Mouse (Mus musculus) hindbrain, embryonic 12.5 days (tissue): Measurements from ENCODE around the gene Tmem9. TPM values are rescaled to one million over a fixed set of nuclear protein-coding genes. Genes with fewer than 3 reads are reported as not detected.

ENCODE experiments used
- ATAC-seq: fragments of 200-750 bp; cut with Nextera tagmentation; 2 replicates; pipeline ENCODE4 v1.8.0; 2017; ENCODE audit warnings: moderate TSS enrichment; ENCODE audit not compliant: low FRiP score
- H3K27ac ChIP-seq: fragments of 300-500 bp; sonication (generic); 2 replicates; pipeline ENCODE4 v1.5.1; 2016; ENCODE audit warnings: mild to moderate bottlenecking
- H3K27me3 ChIP-seq: fragments of 300-500 bp; sonication (generic); 2 replicates; pipeline ENCODE4 v1.6.1; 2016; ENCODE audit warnings: mild to moderate bottlenecking
- H3K36me3 ChIP-seq: fragments of 300-500 bp; sonication (generic); 2 replicates; pipeline ENCODE4 v1.6.1; 2016; ENCODE audit warnings: mild to moderate bottlenecking
- H3K4me1 ChIP-seq: fragments of 300-500 bp; sonication (generic); 2 replicates; pipeline ENCODE4 v1.6.1; 2016
- H3K4me2 ChIP-seq: fragments of 300-500 bp; sonication (generic); replicated peaks from 2 replicates; pipeline ENCODE4 v1.6.1; 2016; ENCODE audit warnings: mild to moderate bottlenecking
- H3K4me3 ChIP-seq: fragments of 300-500 bp; sonication (generic); 2 replicates; pipeline ENCODE4 v1.5.1; 2016; ENCODE audit warnings: mild to moderate bottlenecking
- H3K9ac ChIP-seq: fragments of 300-500 bp; sonication (generic); 2 replicates; pipeline ENCODE4 v1.6.1; 2016; ENCODE audit warnings: mild to moderate bottlenecking, moderate library complexity
- H3K9me3 ChIP-seq: fragments of 300-500 bp; sonication (generic); replicated peaks from 2 replicates; pipeline ENCODE4 v1.6.1; 2016; ENCODE audit warnings: mild to moderate bottlenecking
- WGBS: fragments of 180-500 bp; shearing (Covaris S2); methylation state at CpG from one replicate; pipeline ENCODE4 v1.1.7; 2016; 5-methylcytosine and 5-hydroxymethylcytosine counted together
- polyA plus RNA-seq: library from polyadenylated mRNA; unstranded; fragments of >200 nt; fragmentation: Nextera tagmentation; extraction: Ambion mirVana; gene quantifications from 2 replicates; pipeline ENCODE4 v1.2.1, GENCODE M21; 2016

Gene Tmem9
- polyA plus RNA-seq, 1 experiment from 2014 or later = 141 TPM

GRCm38 (mm10) chr1:136061041-136061789 is 53.3 kb downstream of the Tmem9 start:
- Histone ChIP-seq H3K4me1 (peaks cover 9% of the 10 kb centered on the region), H3K27ac (no peak overlapping the region), H3K36me3 (no peaks in the 10 kb centered on the region), H3K4me2 (no peak overlapping the region), H3K4me3 (no peak overlapping the region), H3K9ac (no peak overlapping the region), H3K9me3 (no peaks in the 10 kb centered on the region), H3K27me3 (peaks cover 2% of the 10 kb centered on the region; the same call in 1 of the 2 replicates)
- peak; percentile 39; the same call in 1 of the 2 replicates for ATAC-seq
- WGBS = 54% methylated on average over 9 of the region's 9 CpGs

GRCm38 (mm10) chr1:136061790-136062141 is 53.8 kb downstream of the Tmem9 start:
- Histone ChIP-seq H3K27me3 (peaks cover 2% of the 10 kb centered on the region; the same call in 1 of the 2 replicates), H3K9me3 (no peaks in the 10 kb centered on the region), H3K4me1 (peaks cover 7% of the 10 kb centered on the region), H3K36me3 (no peaks in the 10 kb centered on the region), H3K4me2 (no peak overlapping the region), H3K4me3 (no peak overlapping the region), H3K9ac (no peak overlapping the region), H3K27ac (no peak overlapping the region)
- 0 out of 2 replicates have a peak, but pooled peaks have one; percentile 6 for ATAC-seq
- WGBS = 84% methylated on average over 7 of the region's 7 CpGs

GRCm38 (mm10) chr1:136063991-136064390 is 56.0 kb downstream of the Tmem9 start:
- H3K36me3 ChIP-seq = no peaks in the 10 kb centered on the region
- H3K4me1 ChIP-seq = 0 out of 2 replicates have a peak, but pooled peaks cover 3% of the 10 kb centered on the region
- H3K4me2 ChIP-seq = no peak overlapping the region
- peaks cover 5% of the 10 kb centered on the region; the same call in 1 of the 2 replicates for H3K27me3 ChIP-seq
- H3K27ac ChIP-seq = no peak overlapping the region
- H3K9ac ChIP-seq = no peak overlapping the region
- H3K9me3 ChIP-seq = no peaks in the 10 kb centered on the region
- WGBS = 80% methylated on average over 5 of the region's 5 CpGs
- no peak overlapping the region for H3K4me3 ChIP-seq
- no peak for ATAC-seq

- Histone ChIP-seq H3K9me3 (no peaks in the 10 kb centered on the region), H3K4me1 (no peaks in the 10 kb centered on the region), H3K4me2 (no peak overlapping the region), H3K4me3 (no peak overlapping the region), H3K27me3 (0 out of 2 replicates have a peak, but pooled peaks cover 3% of the 10 kb centered on the region), H3K36me3 (no peaks in the 10 kb centered on the region), H3K27ac (no peak overlapping the region), H3K9ac (no peak overlapping the region)
- 65% methylated on average over 1 of the region's 1 CpGs for WGBS
- ATAC-seq = no peak
Observed at GRCm38 (mm10) chr1:136066621-136067020, 58.7 kb downstream of the Tmem9 start.

- Histone ChIP-seq H3K4me2 (no peak overlapping the region), H3K4me3 (no peak overlapping the region), H3K9me3 (no peaks in the 10 kb centered on the region), H3K36me3 (no peaks in the 10 kb centered on the region), H3K27me3 (0 out of 2 replicates have a peak, but pooled peaks cover 3% of the 10 kb centered on the region), H3K27ac (no peak overlapping the region), H3K9ac (no peak overlapping the region), H3K4me1 (no peaks in the 10 kb centered on the region)
- WGBS = 70% methylated on average over 3 of the region's 3 CpGs
- no peak for ATAC-seq
Observed at GRCm38 (mm10) chr1:136067579-136067978, 59.6 kb downstream of the Tmem9 start.

GRCm38 (mm10) chr1:136076086-136076485 is 68.1 kb downstream of the Tmem9 start:
- 0 out of 2 replicates have a peak, but pooled peaks have one; percentile 22 for ATAC-seq
- Histone ChIP-seq H3K4me3 (no peak overlapping the region), H3K36me3 (no peaks in the 10 kb centered on the region), H3K9me3 (no peaks in the 10 kb centered on the region), H3K4me2 (no peak overlapping the region), H3K27me3 (no peaks in the 10 kb centered on the region), H3K27ac (no peak overlapping the region), H3K4me1 (no peaks in the 10 kb centered on the region), H3K9ac (no peak overlapping the region)
- 6% methylated on average over 3 of the region's 3 CpGs for WGBS

- Histone ChIP-seq H3K9me3 (peaks cover 7% of the 10 kb centered on the region; the same call in 1 of the 2 replicates), H3K27ac (no peak overlapping the region), H3K27me3 (no peaks in the 10 kb centered on the region), H3K9ac (no peak overlapping the region), H3K4me3 (no peak overlapping the region), H3K4me1 (no peaks in the 10 kb centered on the region), H3K4me2 (no peak overlapping the region), H3K36me3 (no peaks in the 10 kb centered on the region)
- ATAC-seq = no peak
- 73% methylated on average over 4 of the region's 4 CpGs for WGBS
Observed at GRCm38 (mm10) chr1:136077656-136078055, 69.7 kb downstream of the Tmem9 start.

GRCm38 (mm10) chr1:136081161-136081560 is 73.2 kb downstream of the Tmem9 start:
- no peak overlapping the region for H3K27ac ChIP-seq
- H3K9ac ChIP-seq = no peak overlapping the region
- 88% methylated on average over 1 of the region's 1 CpGs for WGBS
- H3K4me3 ChIP-seq = no peak overlapping the region
- H3K36me3 ChIP-seq = no peaks in the 10 kb centered on the region
- H3K27me3 ChIP-seq = no peaks in the 10 kb centered on the region
- peaks cover 7% of the 10 kb centered on the region; the same call in 1 of the 2 replicates for H3K9me3 ChIP-seq
- no peaks in the 10 kb centered on the region for H3K4me1 ChIP-seq
- ATAC-seq = no peak
- H3K4me2 ChIP-seq = no peak overlapping the region

Other genes starting within 250 kb of the Tmem9 start
- 18.3 and 19.1 TPM in 2 replicates for gene Phlda3, start 242.0 kb upstream of the Tmem9 start, polyA plus RNA-seq
- gene Tnni1, start 228.7 kb upstream of the Tmem9 start, polyA plus RNA-seq = 9.5 and 28.5 TPM in 2 replicates
- 1.1 and 3.5 TPM in 2 replicates for gene Lad1, start 189.6 kb upstream of the Tmem9 start, polyA plus RNA-seq
- gene Tnnt2, start 171.8 kb upstream of the Tmem9 start, polyA plus RNA-seq = 5.1 and 18.5 TPM in 2 replicates
- gene Pkp1, start 88.9 kb upstream of the Tmem9 start, polyA plus RNA-seq = 0.35 and 0.39 TPM in 2 replicates
- not detected in 2 replicates for gene Igfn1, start 1.8 kb upstream of the Tmem9 start, polyA plus RNA-seq
- gene Ascl5, start 42.7 kb downstream of the Tmem9 start, polyA plus RNA-seq = not detected in 2 replicates
- 0.18 and 1.3 TPM in 2 replicates for gene Cacna1s, start 44.6 kb downstream of the Tmem9 start, polyA plus RNA-seq
- gene Kif21b, start 123.2 kb downstream of the Tmem9 start, polyA plus RNA-seq = 39.1 and 44.7 TPM in 2 replicates
- 0.34 TPM in 1 of 2 replicates, not detected in the other for gene Mroh3, start 204.7 kb downstream of the Tmem9 start, polyA plus RNA-seq
- 13.2 and 13.8 TPM in 2 replicates for gene Inava, start 226.1 kb downstream of the Tmem9 start, polyA plus RNA-seq